Mouse (Mus musculus) layer of hippocampus, adult 6 months (tissue): ENCODE results near the gene Rho. TPM values are rescaled to one million over a fixed set of nuclear protein-coding genes. Genes with fewer than 3 reads are reported as not detected.

ENCODE experiments used
- long read RNA-seq, 2 experiments: library from polyadenylated mRNA; unstranded; transcript quantifications; one replicate each; pipeline ENCODE4 v2.0.0; 2019 to 2020
- polyA plus RNA-seq: library from polyadenylated mRNA; unstranded; fragments of <200 nt; fragmentation: Nextera tagmentation; gene quantifications from 2 replicates; pipeline ENCODE4 v1.2.3, GENCODE M21; 2021

Rho gene
- polyA plus RNA-seq = 0.26 TPM in 1 of 2 replicates, not detected in the other
- long read RNA-seq, experiment 1 = 0 reads
- long read RNA-seq, experiment 2 = 0 reads

GRCm38 (mm10) chr6:115931639-115932038, at the start of gene Rho:
TSS of gene Rho (plus strand) at chr6:115931748.

GRCm38 (mm10) chr6:115944638-115945037, 13.1 kb downstream of the Rho start, which contains the start of gene H1foo:
TSS of gene H1foo (plus strand) at chr6:115944938.

Other genes with a start within 250 kb of the Rho start
- gene Tmem40, start 169.3 kb upstream of the Rho start, polyA plus RNA-seq = 0.53 and 0.62 TPM in 2 replicates
- gene Cand2, start 157.2 kb upstream of the Rho start, polyA plus RNA-seq = 2.0 and 2.2 TPM in 2 replicates
- 2,353 and 2,574 TPM in 2 replicates for gene Rpl32, start 123.0 kb upstream of the Rho start, polyA plus RNA-seq
- gene Efcab12, start 93.3 kb upstream of the Rho start, polyA plus RNA-seq = 1.2 and 1.3 TPM in 2 replicates
- gene Mbd4, start 78.4 kb upstream of the Rho start, polyA plus RNA-seq = 4.5 and 5.4 TPM in 2 replicates
- gene Ift122, start 78.3 kb upstream of the Rho start, polyA plus RNA-seq = 14.4 and 16.8 TPM in 2 replicates
- gene H1foo, start 13.2 kb downstream of the Rho start, polyA plus RNA-seq = not detected in 2 replicates
- gene Plxnd1, start 63.3 kb downstream of the Rho start, polyA plus RNA-seq = 3.1 and 5.4 TPM in 2 replicates